Mouse (Mus musculus) bone marrow, adult 2 months (tissue): ENCODE data around the gene Cdh1.

Experiments
- CTCF ChIP-seq: fragments of 200-500 bp; IDR thresholded peaks from 2 replicates; pipeline ENCODE4 v1.5.1; 2011; ENCODE audit warnings: low read length, control low read depth; ENCODE audit not compliant: control insufficient read depth, insufficient read depth
- POLR2A ChIP-seq: fragments of 200-500 bp; IDR thresholded peaks from 2 replicates; pipeline ENCODE4 v1.6.1; 2011; ENCODE audit warnings: low read depth, mild to moderate bottlenecking, control low read depth, low read length, borderline replicate concordance; ENCODE audit not compliant: control insufficient read depth

DNA sequence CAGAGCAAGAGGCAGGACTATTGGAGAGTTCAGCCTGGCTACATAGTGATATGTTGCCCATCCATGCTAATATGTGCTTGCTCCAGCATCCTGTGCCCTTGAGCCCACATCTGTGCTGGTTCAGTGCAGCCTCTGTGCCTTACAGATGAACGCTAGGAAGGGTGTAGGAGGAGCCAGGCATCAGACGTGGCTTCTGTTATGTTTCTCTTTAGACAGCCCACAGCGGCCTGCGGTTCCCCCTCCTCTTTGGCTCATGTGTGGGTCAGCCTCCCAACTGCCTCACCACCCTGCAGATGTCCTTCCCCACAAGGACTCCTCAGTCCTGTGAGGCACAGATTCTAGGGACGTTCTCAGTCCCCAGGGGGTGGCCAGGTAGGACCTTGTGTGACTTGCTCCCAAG lies 32.1 kb downstream of the Cdh1 start:
- TF ChIP-seq CTCF (no peak), POLR2A (no peak)
